Mouse (Mus musculus) bone marrow, adult 2 months (tissue): ENCODE results near the gene Washc2.

Experiments used
- CTCF ChIP-seq: fragments of 200-500 bp; IDR thresholded peaks from 2 replicates; pipeline ENCODE4 v1.5.1; 2011; ENCODE audit warnings: low read length, control low read depth; ENCODE audit not compliant: control insufficient read depth, insufficient read depth
- POLR2A ChIP-seq: fragments of 200-500 bp; IDR thresholded peaks from 2 replicates; pipeline ENCODE4 v1.6.1; 2011; ENCODE audit warnings: low read depth, mild to moderate bottlenecking, control low read depth, low read length, borderline replicate concordance; ENCODE audit not compliant: control insufficient read depth

- TF ChIP-seq CTCF, result no peak
- no peak for TF ChIP-seq POLR2A
Observed at GRCm38 (mm10) chr6:116186485-116186884, 21.4 kb upstream of the Washc2 start.
